Mouse (Mus musculus): ENCODE measurements around the gene 1110051M20Rik. TPM values are rescaled to one million over a fixed set of nuclear protein-coding genes. Genes with fewer than 3 reads are reported as not detected.

1110051M20Rik gene
- total and polyA plus RNA-seq, 3 experiments = 21.1 to 34.0 (median 26.2) TPM

DNA sequence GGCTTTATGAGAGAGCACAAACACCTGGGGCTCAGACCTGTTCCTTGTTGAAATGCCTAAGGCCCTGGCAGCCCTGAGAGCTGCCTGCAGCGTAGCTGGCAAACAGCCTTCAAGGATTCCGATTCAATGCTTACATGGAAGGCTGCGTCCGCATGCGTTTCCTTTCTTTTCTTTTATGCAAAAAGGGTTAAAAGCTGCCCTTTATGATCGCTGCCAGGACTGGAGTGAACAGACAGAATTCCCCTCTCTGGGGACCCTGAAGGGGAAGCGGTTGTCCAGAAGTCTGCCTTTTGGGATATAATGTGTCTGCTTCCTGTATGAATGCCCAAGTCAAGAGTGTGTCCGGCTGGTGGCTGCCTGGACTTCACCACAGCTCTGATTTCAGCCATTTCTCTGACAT, 23.1 kb upstream of the 1110051M20Rik start:
- H3K4me3 ChIP-seq (replicated peaks in 1 of 3; ENCODE audit: low read depth in 2 of 3, low read length in 2 of 3, poor library complexity in 1 of 3) = no peak overlapping the region
- in situ Hi-C loops (cut with MboI; ENCODE audit: low pct_ligation_motif_present, low pct_unique_long_range_greater_than_20kb, low sequenced_read_pairs) = no loop called here
- dilution Hi-C loops (cut with MboI; ENCODE audit: extremely low pct_ligation_motif_present, extremely low pct_unique_long_range_greater_than_20kb, low sequenced_read_pairs) = no loop called here
- DNase-seq (ENCODE audit: extremely low read depth) = no peak
- no peak overlapping the region for H3K4me2 ChIP-seq (ENCODE audit: insufficient read depth, low read depth, poor library complexity, severe bottlenecking)
- H3K27me3 ChIP-seq (replicated peaks) = peaks cover 2% of the 10 kb centered on the region
- H3K9ac ChIP-seq (ENCODE audit: insufficient read depth, low read depth) = no peak overlapping the region
- no peak for TF ChIP-seq MAX (IDR thresholded peaks at IDR 0.05; ENCODE audit: low read length)
- TF ChIP-seq MAZ (IDR thresholded peaks at IDR 0.05; ENCODE audit: low read depth, low read length) = no peak
- no peak for TF ChIP-seq MYC (IDR thresholded peaks at IDR 0.05; ENCODE audit: low read depth, low read length)
- no peak for TF ChIP-seq ETS1 (conservative IDR thresholded peaks at IDR 0.05; ENCODE audit: low read depth, low read length)
- no peak for TF ChIP-seq UBTF (IDR thresholded peaks at IDR 0.05; ENCODE audit: low read depth, low read length)
- TF ChIP-seq MEF2A (IDR thresholded peaks at IDR 0.05; ENCODE audit: borderline replicate concordance, low read depth, low read length) = no peak
- no peak for TF ChIP-seq TCF12 (IDR thresholded peaks at IDR 0.05; ENCODE audit: low read depth, low read length)
- TF ChIP-seq ZKSCAN1 (IDR thresholded peaks at IDR 0.05; ENCODE audit: borderline replicate concordance, low read depth, low read length) = no peak
- no peak for TF ChIP-seq CHD2 (IDR thresholded peaks at IDR 0.05; ENCODE audit: low read length)
- TF ChIP-seq SIN3A (IDR thresholded peaks at IDR 0.05; ENCODE audit: low read length) = no peak
- no peak for TF ChIP-seq ELF1 (IDR thresholded peaks at IDR 0.05; ENCODE audit: low read depth, low read length)
- TF ChIP-seq SMC3 (IDR thresholded peaks at IDR 0.05; ENCODE audit: low read depth, low read length) = no peak
- TF ChIP-seq CTCF (conservative IDR thresholded peaks at IDR 0.05 in 1 of 2, IDR thresholded peaks at IDR 0.05 in 1 of 2; ENCODE audit: low read depth in 2 of 2, low read length in 2 of 2) = no peak
- no peak for TF ChIP-seq BHLHE40 (IDR thresholded peaks at IDR 0.05; ENCODE audit: low read depth, low read length)
- TF ChIP-seq EP300 (IDR thresholded peaks at IDR 0.05; ENCODE audit: low read length) = no peak
- TF ChIP-seq RCOR1 (conservative IDR thresholded peaks at IDR 0.05; ENCODE audit: low read depth, low read length) = no peak
- TF ChIP-seq E2F4 (IDR thresholded peaks at IDR 0.05; ENCODE audit: insufficient replicate concordance, low read depth, low read length) = no peak
- no peak overlapping the region for H3K27ac ChIP-seq (ENCODE audit: insufficient read depth, low read depth)
- peaks cover 0 to 6% of the 10 kb centered on the region in 2 experiments; a peak in 1 of 4 replicates for H3K4me1 ChIP-seq (ENCODE audit: control insufficient read depth in 1 of 2, insufficient read depth in 2 of 2)
- H3K79me2 ChIP-seq (replicated peaks; ENCODE audit: control insufficient read depth, extremely low read depth, insufficient read depth, poor library complexity, severe bottlenecking) = no peaks in the 10 kb centered on the region
- no peaks in the 10 kb centered on the region for H3K9me3 ChIP-seq (replicated peaks; ENCODE audit: low read length)
- no peaks in the 10 kb centered on the region for H3K36me3 ChIP-seq (replicated peaks in 1 of 2; ENCODE audit: control insufficient read depth in 1 of 2, insufficient read depth in 1 of 2, low read length in 1 of 2)

DNA sequence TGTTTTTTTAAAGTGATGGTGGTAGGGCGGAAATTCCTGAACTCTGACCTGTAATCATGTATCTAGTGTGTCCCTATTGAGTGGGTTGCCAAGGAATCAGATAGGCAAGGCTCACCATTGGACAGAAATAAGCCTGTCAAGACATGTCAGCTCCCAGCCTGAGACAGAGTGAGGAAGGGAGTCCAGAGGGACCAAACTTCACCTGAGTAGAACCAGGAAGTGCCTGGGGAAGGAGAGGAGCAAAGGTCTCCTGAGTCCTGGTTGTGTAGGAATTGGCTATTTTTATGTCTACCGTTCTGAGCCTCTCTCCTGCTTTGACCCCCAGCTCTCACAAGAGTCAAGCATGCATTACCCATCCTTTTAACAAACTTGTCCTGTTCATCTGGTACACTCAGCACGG, 21.4 kb upstream of the 1110051M20Rik start:
- no peak overlapping the region for H3K9ac ChIP-seq (ENCODE audit: insufficient read depth, low read depth)
- no peak overlapping the region for H3K27ac ChIP-seq (ENCODE audit: insufficient read depth, low read depth)
- no peak for DNase-seq (ENCODE audit: extremely low read depth)
- H3K9me3 ChIP-seq (replicated peaks; ENCODE audit: low read length) = no peaks in the 10 kb centered on the region
- in situ Hi-C loops (cut with MboI; ENCODE audit: low pct_ligation_motif_present, low pct_unique_long_range_greater_than_20kb, low sequenced_read_pairs) = no loop called here
- H3K27me3 ChIP-seq (replicated peaks) = peaks cover 5% of the 10 kb centered on the region
- H3K79me2 ChIP-seq (replicated peaks; ENCODE audit: control insufficient read depth, extremely low read depth, insufficient read depth, poor library complexity, severe bottlenecking) = no peaks in the 10 kb centered on the region
- dilution Hi-C loops (cut with MboI; ENCODE audit: extremely low pct_ligation_motif_present, extremely low pct_unique_long_range_greater_than_20kb, low sequenced_read_pairs) = no loop called here
- H3K4me2 ChIP-seq (ENCODE audit: insufficient read depth, low read depth, poor library complexity, severe bottlenecking) = no peak overlapping the region
- H3K4me3 ChIP-seq (replicated peaks in 1 of 3; ENCODE audit: low read depth in 2 of 3, low read length in 2 of 3, poor library complexity in 1 of 3) = no peak overlapping the region
- TF ChIP-seq USF2 (conservative IDR thresholded peaks at IDR 0.05; ENCODE audit: low read depth, low read length) (no peak), TCF12 (IDR thresholded peaks at IDR 0.05; ENCODE audit: low read depth, low read length) (no peak), GABPA (IDR thresholded peaks at IDR 0.05; ENCODE audit: insufficient replicate concordance, low read depth, low read length) (no peak), MEF2A (IDR thresholded peaks at IDR 0.05; ENCODE audit: borderline replicate concordance, low read depth, low read length) (no peak), ZNF384 (IDR thresholded peaks at IDR 0.05; ENCODE audit: low read depth, low read length) (no peak), ZMIZ1 (IDR thresholded peaks at IDR 0.05; ENCODE audit: low read depth, low read length) (no peak), SMC3 (IDR thresholded peaks at IDR 0.05; ENCODE audit: low read depth, low read length) (no peak), SIN3A (IDR thresholded peaks at IDR 0.05; ENCODE audit: low read length) (no peak), MAZ (IDR thresholded peaks at IDR 0.05; ENCODE audit: low read depth, low read length) (no peak), POLR2AphosphoS2 (IDR thresholded peaks at IDR 0.05; ENCODE audit: low read depth, low read length) (no peak), MYC (IDR thresholded peaks at IDR 0.05; ENCODE audit: low read depth, low read length) (no peak), IRF4 (IDR thresholded peaks at IDR 0.05; ENCODE audit: low read depth, low read length) (no peak), KAT2A (IDR thresholded peaks at IDR 0.05; ENCODE audit: insufficient replicate concordance, low read length) (no peak), MAX (IDR thresholded peaks at IDR 0.05; ENCODE audit: low read length) (no peak), EP300 (IDR thresholded peaks at IDR 0.05; ENCODE audit: low read length) (no peak), RAD21 (IDR thresholded peaks at IDR 0.05; ENCODE audit: low read depth, low read length) (no peak), JUND (conservative IDR thresholded peaks at IDR 0.05; ENCODE audit: low read depth, low read length) (no peak), CTCF (conservative IDR thresholded peaks at IDR 0.05 in 1 of 2, IDR thresholded peaks at IDR 0.05 in 1 of 2; ENCODE audit: low read depth in 2 of 2, low read length in 2 of 2) (no peak), USF1 (IDR thresholded peaks at IDR 0.05; ENCODE audit: low read depth, low read length) (no peak), E2F4 (IDR thresholded peaks at IDR 0.05; ENCODE audit: insufficient replicate concordance, low read depth, low read length) (no peak)
- peaks cover 0 to 13% of the 10 kb centered on the region in 2 experiments; a peak in 2 of 4 replicates for H3K4me1 ChIP-seq (ENCODE audit: control insufficient read depth in 1 of 2, insufficient read depth in 2 of 2)
- no peaks in the 10 kb centered on the region for H3K36me3 ChIP-seq (replicated peaks in 1 of 2; ENCODE audit: control insufficient read depth in 1 of 2, insufficient read depth in 1 of 2, low read length in 1 of 2)
